Mouse (Mus musculus) neural tube, embryonic 11.5 days (tissue): ENCODE measurements around the gene Gtf2a2. TPM values are rescaled to one million over a fixed set of nuclear protein-coding genes. Genes with fewer than 3 reads are reported as not detected.

Experiments used
- ATAC-seq: fragments of 200-750 bp; cut with Nextera tagmentation; 2 replicates; pipeline ENCODE4 v1.8.0; 2017; ENCODE audit warnings: moderate number of reproducible peaks, mild to moderate bottlenecking, moderate TSS enrichment, moderate library complexity; ENCODE audit not compliant: insufficient read depth, low FRiP score, low TSS enrichment
- DNase-seq: peaks from one replicate; pipeline ENCODE4 v3.0.0-alpha.2; 2015; ENCODE audit warnings: low spot score
- H3K27ac ChIP-seq: fragments of 300-500 bp; sonication (generic); 2 replicates; pipeline ENCODE4 v1.5.1; 2014; ENCODE audit warnings: low read depth, mild to moderate bottlenecking, low read length
- H3K27me3 ChIP-seq: fragments of 300-500 bp; sonication (generic); 2 replicates; pipeline ENCODE4 v1.6.1; 2014; ENCODE audit warnings: mild to moderate bottlenecking, low read length, mixed read lengths; ENCODE audit not compliant: control insufficient read depth, insufficient read depth
- H3K36me3 ChIP-seq: fragments of 300-500 bp; sonication (generic); 2 replicates; pipeline ENCODE4 v1.6.1; 2014; ENCODE audit warnings: mild to moderate bottlenecking, low read length, moderate library complexity, mixed read lengths; ENCODE audit not compliant: control insufficient read depth, insufficient read depth
- H3K4me1 ChIP-seq: fragments of 300-500 bp; sonication (generic); 2 replicates; pipeline ENCODE4 v1.6.1; 2014; ENCODE audit warnings: low read length, mixed read lengths; ENCODE audit not compliant: control insufficient read depth, insufficient read depth
- H3K4me2 ChIP-seq: fragments of 300-500 bp; sonication (generic); 2 replicates; pipeline ENCODE4 v1.6.1; 2014; ENCODE audit warnings: low read depth, mild to moderate bottlenecking, moderate library complexity
- H3K4me3 ChIP-seq: fragments of 300-500 bp; sonication (generic); 2 replicates; pipeline ENCODE4 v1.5.1; 2014; ENCODE audit warnings: low read depth, low read length
- H3K9ac ChIP-seq: fragments of 300-500 bp; sonication (generic); 2 replicates; pipeline ENCODE4 v1.6.1; 2014; ENCODE audit warnings: mild to moderate bottlenecking, low read length
- H3K9me3 ChIP-seq: fragments of 300-500 bp; sonication (generic); 2 replicates; pipeline ENCODE4 v1.6.1; 2016; ENCODE audit warnings: low read length; ENCODE audit not compliant: control insufficient read depth
- WGBS: fragments of 180-500 bp; shearing (Covaris S2); extraction: QIAGEN DNeasy Blood & Tissue Kit; methylation state at CpG from one replicate; pipeline ENCODE4 v1.1.7; 2014; 5-methylcytosine and 5-hydroxymethylcytosine counted together
- polyA plus RNA-seq: library from polyadenylated mRNA; unstranded; fragments of >200 nt; fragmentation: Nextera tagmentation; extraction: Ambion mirVana; gene quantifications from 2 replicates; pipeline ENCODE4 v1.2.1, GENCODE M21; 2014

Gtf2a2 gene
- polyA plus RNA-seq, 1 experiment from 2014 or later, result 195 TPM

GRCm38 (mm10) chr9:69990346-69990745, 22.0 kb upstream of the Gtf2a2 start:
- no peak for ATAC-seq
- peak overlapping the region; percentile 99 for H3K4me3 ChIP-seq
- peak overlapping the region; percentile 98; the same call in 1 of the 2 replicates for H3K27ac ChIP-seq
- no peaks in the 10 kb centered on the region for H3K27me3 ChIP-seq
- H3K36me3 ChIP-seq, result no peaks in the 10 kb centered on the region; the same call in 1 of the 2 replicates
- no peaks in the 10 kb centered on the region for H3K9me3 ChIP-seq
- peak overlapping the region; percentile 99 for H3K9ac ChIP-seq
- H3K4me2 ChIP-seq, result peak overlapping the region; percentile 61
- WGBS, result 23% methylated on average over 5 of the region's 5 CpGs
- no peak for DNase-seq
- peaks cover 9% of the 10 kb centered on the region; the same call in 1 of the 2 replicates for H3K4me1 ChIP-seq

DNA sequence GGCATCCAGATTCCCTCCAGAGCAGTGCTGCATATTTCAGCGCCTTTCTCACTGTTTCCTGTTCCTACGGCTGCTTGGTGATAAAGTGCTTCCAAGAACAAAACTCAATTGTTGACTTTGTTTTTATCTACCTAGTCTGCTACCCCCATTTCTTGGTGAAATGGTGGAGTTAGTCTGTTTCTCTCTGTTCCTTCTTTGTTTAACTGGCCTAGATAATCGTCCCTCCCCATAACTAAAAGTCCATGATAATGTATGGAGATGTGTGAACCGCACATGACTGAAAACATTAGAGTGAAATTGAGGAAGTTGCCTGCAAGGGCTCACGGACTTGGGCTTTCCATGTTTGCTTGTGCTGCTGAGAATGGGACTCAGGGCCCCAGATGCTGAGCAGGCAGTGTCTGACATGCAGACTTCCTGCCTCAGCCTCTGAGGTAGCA, 19.5 kb upstream of the Gtf2a2 start:
- no peaks in the 10 kb centered on the region for H3K27me3 ChIP-seq
- H3K4me1 ChIP-seq, result peaks cover 9% of the 10 kb centered on the region; the same call in 1 of the 2 replicates
- no peak for ATAC-seq
- no peak for DNase-seq
- H3K4me3 ChIP-seq, result no peak overlapping the region
- 80% methylated on average over 5 of the region's 5 CpGs for WGBS
- no peaks in the 10 kb centered on the region for H3K9me3 ChIP-seq
- no peak overlapping the region for H3K9ac ChIP-seq
- no peak overlapping the region for H3K27ac ChIP-seq
- H3K4me2 ChIP-seq, result no peak overlapping the region
- H3K36me3 ChIP-seq, result peaks cover 7% of the 10 kb centered on the region

GRCm38 (mm10) chr9:69993479-69993878, 18.9 kb upstream of the Gtf2a2 start:
- Histone ChIP-seq H3K36me3 (peaks cover 9% of the 10 kb centered on the region), H3K27ac (no peak overlapping the region), H3K27me3 (no peaks in the 10 kb centered on the region), H3K4me2 (no peak overlapping the region), H3K9ac (no peak overlapping the region), H3K4me3 (no peak overlapping the region), H3K9me3 (no peaks in the 10 kb centered on the region), H3K4me1 (peaks cover 9% of the 10 kb centered on the region; the same call in 1 of the 2 replicates)
- no peak for DNase-seq
- 93% methylated on average over 1 of the region's 1 CpGs for WGBS
- ATAC-seq, result no peak

- H3K4me2 ChIP-seq, result no peak overlapping the region
- no peaks in the 10 kb centered on the region for H3K27me3 ChIP-seq
- peaks cover 9% of the 10 kb centered on the region; the same call in 1 of the 2 replicates for H3K4me1 ChIP-seq
- DNase-seq, result no peak
- 96% methylated on average over 5 of the region's 5 CpGs for whole genome bisulfite sequencing
- no peak overlapping the region for H3K9ac ChIP-seq
- no peak overlapping the region for H3K27ac ChIP-seq
- peaks cover 14% of the 10 kb centered on the region for H3K36me3 ChIP-seq
- ATAC-seq, result no peak
- no peak overlapping the region for H3K4me3 ChIP-seq
- H3K9me3 ChIP-seq, result no peaks in the 10 kb centered on the region
Measured at GRCm38 (mm10) chr9:69994547-69994946, 17.8 kb upstream of the Gtf2a2 start.

DNA sequence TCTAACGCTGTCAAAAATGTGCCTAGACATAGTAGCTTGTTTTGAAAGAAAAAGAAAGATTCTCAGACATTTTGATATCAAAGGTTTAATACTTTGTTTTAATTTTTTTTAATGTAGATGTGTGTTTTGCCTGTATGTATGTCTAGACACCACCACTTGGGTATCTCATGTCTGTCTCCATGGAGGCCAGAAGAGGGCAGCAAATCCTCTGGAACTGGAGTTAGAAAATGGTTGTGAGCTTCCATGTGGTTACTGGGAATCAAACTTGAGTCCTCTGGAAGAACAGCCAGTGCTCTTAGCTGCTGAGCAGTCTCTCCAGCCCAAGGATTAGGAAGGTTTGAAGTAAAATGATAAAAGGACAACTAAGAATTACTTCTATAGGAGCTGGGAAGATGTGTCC, 13.0 kb upstream of the Gtf2a2 start:
- Histone ChIP-seq H3K4me2 (no peak overlapping the region), H3K9me3 (no peaks in the 10 kb centered on the region), H3K36me3 (peaks cover 29% of the 10 kb centered on the region), H3K27ac (no peak overlapping the region), H3K4me3 (no peak overlapping the region), H3K9ac (no peak overlapping the region), H3K27me3 (no peaks in the 10 kb centered on the region), H3K4me1 (no peaks in the 10 kb centered on the region)
- WGBS, result 84% methylated on average over 1 of the region's 1 CpGs
- DNase-seq (no peak), ATAC-seq (no peak)

- H3K4me2 ChIP-seq, result no peak overlapping the region
- H3K4me1 ChIP-seq, result no peaks in the 10 kb centered on the region
- H3K9ac ChIP-seq, result no peak overlapping the region
- H3K9me3 ChIP-seq, result no peaks in the 10 kb centered on the region
- H3K27ac ChIP-seq, result no peak overlapping the region
- no peaks in the 10 kb centered on the region for H3K27me3 ChIP-seq
- WGBS, result 91% methylated on average over 10 of the region's 10 CpGs
- DNase-seq (no peak), ATAC-seq (no peak)
- H3K4me3 ChIP-seq, result no peak overlapping the region
- peaks cover 23% of the 10 kb centered on the region for H3K36me3 ChIP-seq
Measured at GRCm38 (mm10) chr9:70003516-70003915, 8.8 kb upstream of the Gtf2a2 start.

GRCm38 (mm10) chr9:70006984-70007383, 5.4 kb upstream of the Gtf2a2 start:
- Histone ChIP-seq H3K36me3 (peaks cover 12% of the 10 kb centered on the region), H3K27ac (no peak overlapping the region), H3K4me3 (no peak overlapping the region), H3K27me3 (no peaks in the 10 kb centered on the region), H3K4me1 (0 out of 2 replicates have a peak, but pooled peaks cover 1% of the 10 kb centered on the region), H3K9ac (no peak overlapping the region), H3K9me3 (no peaks in the 10 kb centered on the region), H3K4me2 (no peak overlapping the region)
- WGBS, result 94% methylated on average over 5 of the region's 5 CpGs
- no peak for DNase-seq
- ATAC-seq, result no peak

DNA sequence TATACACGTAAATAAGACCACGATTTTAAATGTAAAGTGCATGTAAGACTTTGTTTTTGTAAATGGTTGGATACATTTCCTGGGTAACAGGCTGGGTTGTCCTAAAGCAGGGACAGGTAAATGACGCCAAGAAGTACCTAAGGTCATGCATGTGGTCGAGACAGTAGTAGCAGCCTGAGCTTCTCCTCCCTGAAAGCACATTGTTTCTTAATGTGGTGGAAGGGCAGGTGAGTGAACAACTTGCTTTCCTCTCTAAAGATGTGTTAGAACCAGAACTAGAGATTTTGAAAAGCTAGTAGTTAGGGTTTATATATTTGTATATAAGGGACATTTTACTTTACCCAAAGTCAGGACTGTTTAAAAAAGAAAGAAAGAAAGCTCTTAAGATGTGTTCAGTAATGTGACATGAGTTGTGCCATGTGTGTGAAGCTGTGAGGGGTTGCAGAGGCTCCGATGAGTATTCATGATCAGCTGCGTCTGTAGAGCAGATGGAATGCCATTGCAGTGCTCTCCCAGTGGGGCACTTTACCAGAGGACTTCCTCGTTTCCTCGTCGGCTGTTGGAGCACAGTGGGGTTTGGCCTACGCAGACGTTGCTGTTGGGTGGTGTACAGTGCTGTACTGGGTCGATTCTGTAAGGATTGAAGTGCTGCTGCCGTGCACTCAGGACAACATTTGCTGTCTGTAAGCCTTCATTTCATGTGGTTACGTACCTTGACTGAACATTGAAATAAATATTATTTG, 4.7 kb upstream of the Gtf2a2 start:
- Histone ChIP-seq H3K27me3 (no peaks in the 10 kb centered on the region), H3K36me3 (peaks cover 10% of the 10 kb centered on the region)
- no peak for DNase-seq

GRCm38 (mm10) chr9:70009754-70010304, 2.5 kb upstream of the Gtf2a2 start:
- Histone ChIP-seq H3K27ac (no peak overlapping the region), H3K9me3 (no peaks in the 10 kb centered on the region), H3K4me1 (peaks cover 9% of the 10 kb centered on the region), H3K9ac (no peak overlapping the region), H3K4me3 (no peak overlapping the region), H3K4me2 (no peak overlapping the region), H3K27me3 (no peaks in the 10 kb centered on the region), H3K36me3 (peaks cover 5% of the 10 kb centered on the region)
- 89% methylated on average over 8 of the region's 8 CpGs for WGBS
- no peak for ATAC-seq
- DNase-seq, result no peak

More for the DNA sequence above, 4.7 kb upstream of the Gtf2a2 start:
- no peak for ATAC-seq
- no peak overlapping the region for H3K4me2 ChIP-seq
- no peak overlapping the region for H3K9ac ChIP-seq
- WGBS, result 90% methylated on average over 14 of the region's 14 CpGs
- H3K4me1 ChIP-seq, result 0 out of 2 replicates have a peak, but pooled peaks cover 2% of the 10 kb centered on the region
- H3K4me3 ChIP-seq, result no peak overlapping the region
- no peak overlapping the region for H3K27ac ChIP-seq
- no peaks in the 10 kb centered on the region for H3K9me3 ChIP-seq
